Mouse (Mus musculus): ENCODE measurements around the gene Mindy1. TPM values are rescaled to one million over a fixed set of nuclear protein-coding genes. Genes with fewer than 3 reads are reported as not detected.
A peak's percentile ranks its signal among the peaks of the same experiment; 100 is the strongest.

The Mindy1 gene
- 36.8 and 46.9 TPM in 2 replicates for total RNA-seq (2014; fragmentation: Nextera tagmentation)
- 37.5 and 45.3 TPM in 2 replicates for total RNA-seq (2017)

- ATAC-seq (replicated peaks; ENCODE audit: low FRiP score, low TSS enrichment, poor library complexity, severe bottlenecking): peak; percentile 75
Measured at GRCm38 (mm10) chr3:95281216-95282126, at the start of gene Mindy1, which contains the start of gene Prune1. Gene Mindy1 (plus strand): TSS chr3:95281345. Gene Prune1 (minus strand): TSS chr3:95282076.

GRCm38 (mm10) chr3:95232771-95233170 lies 48.4 kb upstream of the Mindy1 start:
- ATAC-seq (replicated peaks; ENCODE audit: low FRiP score, low TSS enrichment, poor library complexity, severe bottlenecking): no peak

GRCm38 (mm10) chr3:95233303-95233980 lies 47.7 kb upstream of the Mindy1 start:
- ATAC-seq (replicated peaks; ENCODE audit: low FRiP score, low TSS enrichment, poor library complexity, severe bottlenecking): no peak

- no peak for ATAC-seq (replicated peaks; ENCODE audit: low FRiP score, low TSS enrichment, poor library complexity, severe bottlenecking)
Measured at GRCm38 (mm10) chr3:95235386-95236301, 45.5 kb upstream of the Mindy1 start.

- no peak for ATAC-seq (replicated peaks; ENCODE audit: low FRiP score, low TSS enrichment, poor library complexity, severe bottlenecking)
Measured at GRCm38 (mm10) chr3:95237541-95238099, 43.5 kb upstream of the Mindy1 start.

GRCm38 (mm10) chr3:95239022-95239421 lies 42.1 kb upstream of the Mindy1 start:
- ATAC-seq (replicated peaks; ENCODE audit: low FRiP score, low TSS enrichment, poor library complexity, severe bottlenecking): no peak

GRCm38 (mm10) chr3:95239971-95240370 lies 41.2 kb upstream of the Mindy1 start:
- ATAC-seq (replicated peaks; ENCODE audit: low FRiP score, low TSS enrichment, poor library complexity, severe bottlenecking): no peak

- no peak for ATAC-seq (replicated peaks; ENCODE audit: low FRiP score, low TSS enrichment, poor library complexity, severe bottlenecking)
Measured at GRCm38 (mm10) chr3:95240900-95241299, 40.2 kb upstream of the Mindy1 start.

- no peak for ATAC-seq (replicated peaks; ENCODE audit: low FRiP score, low TSS enrichment, poor library complexity, severe bottlenecking)
Measured at GRCm38 (mm10) chr3:95241498-95241897, 39.6 kb upstream of the Mindy1 start, which contains the start of gene Gm128. Gene Gm128 (minus strand): TSS chr3:95241598.

- ATAC-seq (replicated peaks; ENCODE audit: low FRiP score, low TSS enrichment, poor library complexity, severe bottlenecking): no peak
Measured at GRCm38 (mm10) chr3:95243086-95243485, 38.1 kb upstream of the Mindy1 start.

- ATAC-seq (replicated peaks; ENCODE audit: low FRiP score, low TSS enrichment, poor library complexity, severe bottlenecking): peak; percentile 84
Measured at GRCm38 (mm10) chr3:95246465-95247231, 34.5 kb upstream of the Mindy1 start.

- no peak for ATAC-seq (replicated peaks; ENCODE audit: low FRiP score, low TSS enrichment, poor library complexity, severe bottlenecking)
Measured at GRCm38 (mm10) chr3:95247660-95248336, 33.3 kb upstream of the Mindy1 start.

- no peak for ATAC-seq (replicated peaks; ENCODE audit: low FRiP score, low TSS enrichment, poor library complexity, severe bottlenecking)
Measured at GRCm38 (mm10) chr3:95250361-95250760, 30.8 kb upstream of the Mindy1 start.

GRCm38 (mm10) chr3:95250783-95251424 lies 30.2 kb upstream of the Mindy1 start, which contains the start of gene Bnipl:
Gene Bnipl (minus strand): TSS chr3:95251193.
- ATAC-seq (replicated peaks; ENCODE audit: low FRiP score, low TSS enrichment, poor library complexity, severe bottlenecking): no peak

- no peak for ATAC-seq (replicated peaks; ENCODE audit: low FRiP score, low TSS enrichment, poor library complexity, severe bottlenecking)
Measured at GRCm38 (mm10) chr3:95256931-95257330, 24.2 kb upstream of the Mindy1 start.

- ATAC-seq (replicated peaks; ENCODE audit: low FRiP score, low TSS enrichment, poor library complexity, severe bottlenecking): no peak
Measured at GRCm38 (mm10) chr3:95261975-95262374, 19.2 kb upstream of the Mindy1 start.

- peak; percentile 86 for ATAC-seq (replicated peaks; ENCODE audit: low FRiP score, low TSS enrichment, poor library complexity, severe bottlenecking)
Measured at GRCm38 (mm10) chr3:95263089-95263739, 17.9 kb upstream of the Mindy1 start.
